Mouse (Mus musculus) kidney, adult 18-20 months (tissue): ENCODE data around the gene Zfp472.

Experiments
- DNase-seq: peaks from one replicate; pipeline ENCODE4 v3.0.0; 2021

Zfp472 gene

DNA sequence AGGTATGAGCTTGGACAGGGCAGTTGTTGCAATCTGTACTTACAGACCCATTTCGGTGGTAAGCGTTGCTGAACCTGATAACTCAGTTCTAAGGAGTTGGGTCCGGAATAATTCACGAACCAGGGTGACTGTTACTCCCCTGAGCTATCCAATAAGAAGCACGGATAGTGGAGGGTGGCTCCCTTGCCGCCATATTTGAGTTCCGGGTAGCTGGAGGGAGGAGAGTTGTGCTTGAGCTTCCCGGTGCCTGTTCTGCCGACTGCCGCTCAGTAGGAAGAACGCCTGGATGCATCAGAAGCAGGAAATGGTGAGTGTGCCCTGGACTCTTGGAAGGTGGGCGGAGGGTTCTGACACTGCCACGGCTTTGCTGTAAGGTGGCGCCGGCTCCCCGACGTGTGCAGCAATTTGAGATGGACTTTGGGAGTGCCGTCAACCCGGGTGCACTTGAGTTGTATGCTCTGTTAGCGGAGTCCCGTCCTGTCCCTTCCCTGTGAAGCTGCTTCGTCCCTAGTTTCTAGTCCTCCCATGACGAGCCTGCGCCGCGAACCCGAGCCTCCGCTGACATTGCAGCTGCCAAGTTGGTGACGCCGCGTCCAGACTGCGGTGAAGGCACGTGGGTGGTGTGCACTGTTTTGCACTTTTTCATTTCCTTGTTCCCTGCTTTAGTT is at the start of gene Zfp472:
Gene Zfp472 (plus strand): TSS at position 192 of the 668 bp plus-strand sequence.
- peak; percentile 93 for DNase-seq

DNA sequence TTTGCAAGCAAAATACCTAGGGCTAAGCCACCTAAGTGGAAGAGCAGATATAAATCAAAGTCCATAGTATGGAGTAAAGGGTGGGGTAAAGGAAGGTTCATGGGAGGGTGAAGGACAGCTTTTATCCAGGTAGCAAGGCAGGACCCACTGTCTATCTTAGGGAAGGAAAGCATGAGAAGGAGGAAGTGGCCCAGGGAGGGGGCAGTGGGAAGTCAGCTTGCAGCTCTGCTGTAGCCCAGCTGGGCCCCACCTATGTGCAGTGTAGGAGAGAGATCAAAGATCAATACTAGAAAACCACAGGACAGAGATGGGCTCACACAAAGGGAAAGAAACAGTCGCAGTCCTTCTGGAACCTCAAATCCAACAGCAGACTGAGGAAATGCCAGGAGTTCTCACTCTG is 49.5 kb upstream of the Zfp472 start:
- DNase-seq = no peak

DNA sequence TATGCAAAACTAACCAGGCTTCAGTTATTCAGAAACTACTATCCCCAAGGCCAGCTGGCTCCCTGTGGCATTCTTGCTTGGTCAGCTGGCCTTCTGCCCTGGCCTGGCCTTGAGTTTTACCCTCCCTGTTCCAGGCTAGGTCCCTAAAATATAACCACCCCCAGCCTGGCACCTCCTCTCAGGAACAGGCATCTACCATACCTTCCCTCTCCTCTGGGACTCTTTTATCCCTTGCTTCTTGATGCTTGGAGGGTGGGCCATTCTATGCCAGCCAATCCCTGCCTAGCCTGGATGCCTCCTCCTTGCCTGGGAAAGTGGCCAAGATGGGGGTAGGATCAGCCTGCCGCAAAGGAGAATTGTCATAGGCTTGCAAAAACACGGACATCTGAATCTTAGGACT is 48.5 kb upstream of the Zfp472 start, which contains the start of gene Cyp4f14:
Gene Cyp4f14 (minus strand): TSS at position 212 of the 400 bp plus-strand sequence.
- peak; percentile 67 for DNase-seq

DNA sequence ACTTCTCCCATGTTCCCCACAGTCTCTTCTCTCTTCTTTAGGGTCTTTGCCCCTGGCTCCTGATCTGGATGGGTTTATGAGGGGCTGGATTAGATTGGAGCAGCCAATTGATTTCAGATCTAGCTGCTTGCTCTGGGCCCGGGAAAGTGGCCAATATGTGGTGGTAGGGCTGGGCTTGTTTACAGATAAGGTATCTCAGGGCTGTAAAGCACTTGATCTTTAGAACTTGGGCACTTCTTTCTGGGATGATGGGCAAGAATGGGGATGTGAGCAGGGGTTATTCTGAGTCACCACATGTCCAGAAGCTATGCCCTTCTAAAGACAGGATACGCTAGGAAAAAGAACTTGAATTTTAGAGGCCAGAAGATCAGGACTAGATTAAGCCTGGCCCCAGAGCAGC is 46.5 kb upstream of the Zfp472 start:
- no peak for DNase-seq

DNA sequence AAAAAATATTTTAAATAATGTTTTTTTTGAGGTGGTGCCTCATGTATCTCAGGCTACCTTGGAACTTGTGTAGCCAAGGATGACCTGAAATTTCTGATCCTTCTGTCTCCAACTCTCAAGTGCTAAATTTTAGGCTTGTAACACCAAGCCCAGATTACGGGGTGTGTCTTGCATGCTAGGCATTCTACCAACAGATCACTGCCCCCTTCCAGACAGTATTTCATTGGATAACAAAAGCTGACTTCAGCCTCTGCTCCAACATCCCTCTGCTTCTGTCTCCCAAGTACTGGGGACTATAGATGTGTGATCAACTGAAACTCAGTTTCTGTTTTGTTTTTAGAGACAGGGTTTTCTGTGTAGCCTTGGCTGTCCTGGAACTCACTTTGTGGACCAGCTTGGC is 41.9 kb upstream of the Zfp472 start:
- DNase-seq = no peak

DNA sequence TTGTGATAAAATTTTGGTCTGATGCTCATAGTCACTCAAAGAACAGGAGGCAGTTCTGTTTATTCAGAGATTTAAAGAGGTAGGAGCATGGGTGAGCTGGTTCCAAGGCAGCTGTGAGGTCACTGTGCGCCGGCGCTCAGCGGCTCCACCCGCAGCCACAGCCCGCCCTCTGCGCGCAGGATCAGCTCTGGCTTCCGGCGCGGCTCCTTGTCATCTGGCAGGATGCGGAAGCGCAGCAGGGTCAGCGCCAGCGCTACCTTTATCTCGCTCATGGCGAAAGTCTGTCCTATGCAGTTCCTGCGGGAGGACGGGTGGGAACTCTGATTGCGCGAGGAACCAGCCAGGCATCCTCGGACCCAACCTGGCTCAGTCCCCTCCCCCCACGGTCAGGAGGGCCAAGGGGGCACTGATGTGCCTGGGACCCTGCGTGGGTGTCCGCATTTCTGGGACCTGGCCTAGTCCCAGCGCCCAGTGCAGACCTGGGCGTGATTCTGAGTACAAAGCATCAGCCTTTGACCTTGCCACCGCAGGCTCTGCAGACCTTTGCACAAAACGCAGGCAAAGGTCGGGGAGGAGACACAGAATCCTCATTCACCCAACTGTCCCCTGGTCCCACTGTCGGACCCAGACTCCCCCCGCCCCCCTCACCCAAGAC is 40.8 kb upstream of the Zfp472 start:
- DNase-seq = peak; percentile 74

DNA sequence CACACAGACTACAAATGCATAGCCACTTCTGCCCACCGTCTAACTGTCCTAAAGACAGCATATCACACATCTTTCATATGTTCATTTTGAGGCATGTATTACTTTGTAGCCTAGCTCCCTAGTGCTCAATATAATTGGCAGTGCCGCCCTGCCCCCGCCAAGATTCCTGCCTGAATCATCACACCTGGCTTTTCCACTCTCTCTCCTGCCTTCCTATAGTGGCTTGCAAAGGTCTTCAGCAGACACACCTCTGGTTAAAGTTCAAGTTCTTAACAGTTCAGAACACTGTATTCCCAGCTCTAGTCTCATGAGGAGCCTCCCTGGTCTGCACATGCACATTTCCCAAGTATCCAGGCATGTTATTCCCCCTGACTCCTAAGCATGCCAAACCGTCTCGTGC is 37.8 kb upstream of the Zfp472 start:
- DNase-seq = no peak

DNA sequence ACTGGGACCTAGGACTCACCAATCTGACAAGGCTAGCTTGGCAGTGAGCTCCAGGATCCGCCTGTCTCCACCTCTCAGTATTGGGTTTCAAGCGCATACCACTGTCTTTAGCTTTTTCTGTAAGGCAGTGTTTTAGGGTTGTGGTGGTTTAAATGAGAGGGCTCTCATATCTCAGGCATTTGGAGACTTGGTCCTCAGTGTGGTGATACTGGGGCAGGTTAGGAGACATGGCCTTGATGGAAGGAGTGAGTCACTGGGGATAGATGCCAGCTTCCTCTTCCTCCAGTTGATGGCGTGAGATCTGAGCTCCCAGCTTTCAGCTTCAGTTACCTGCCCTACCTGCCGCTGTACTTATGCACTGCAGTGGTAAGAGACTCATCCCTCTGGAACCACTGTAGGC is 25.8 kb upstream of the Zfp472 start:
- DNase-seq = no peak

DNA sequence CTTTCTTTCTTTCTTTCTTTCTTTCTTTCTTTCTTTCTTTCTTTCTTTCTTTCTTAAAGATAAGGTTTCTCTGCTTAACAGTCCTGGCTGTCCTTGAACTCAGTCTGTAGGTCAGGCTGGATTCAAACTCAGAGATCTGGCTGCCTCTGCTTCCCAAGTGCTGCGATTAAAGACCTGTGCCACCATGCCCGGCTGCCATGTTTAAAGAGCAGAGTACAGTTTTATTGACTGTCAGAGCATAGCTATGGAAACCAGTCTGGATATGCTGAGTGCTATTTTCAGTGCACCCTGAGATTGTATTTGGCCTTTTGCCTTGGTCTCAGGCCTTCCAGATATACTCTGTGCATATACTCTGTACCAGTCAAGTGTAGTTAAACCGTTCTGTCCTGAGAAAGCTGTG is 22.0 kb upstream of the Zfp472 start:
- DNase-seq = no peak

DNA sequence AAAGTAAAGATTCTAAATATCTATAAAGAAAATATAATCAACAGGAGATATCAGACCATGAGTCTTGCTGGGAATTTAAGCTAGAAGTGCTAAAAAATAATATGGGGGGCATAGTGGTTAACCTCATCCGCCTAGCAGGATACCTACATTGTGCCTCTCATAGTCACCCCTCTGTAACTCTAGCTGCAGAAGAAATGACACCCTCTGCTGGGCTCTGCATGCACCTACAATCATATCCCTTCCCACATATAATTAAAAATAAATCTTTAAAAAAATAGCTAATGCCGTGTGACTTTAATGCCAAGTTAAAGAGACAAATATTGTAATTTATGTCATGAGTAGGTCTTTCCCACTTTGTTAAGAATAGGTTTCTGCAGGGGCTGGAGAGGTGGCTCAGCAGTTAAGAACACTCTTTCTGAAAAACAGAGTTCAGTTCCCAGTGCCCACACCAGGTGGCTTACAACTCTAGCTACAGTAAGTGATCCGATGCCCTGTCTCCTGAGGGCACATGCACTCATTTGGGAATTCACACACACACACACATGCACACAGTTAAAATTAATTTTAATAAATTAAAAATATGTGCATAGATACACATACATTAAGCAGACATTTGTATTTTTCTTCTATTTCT is 21.1 kb upstream of the Zfp472 start:
- DNase-seq = no peak

DNA sequence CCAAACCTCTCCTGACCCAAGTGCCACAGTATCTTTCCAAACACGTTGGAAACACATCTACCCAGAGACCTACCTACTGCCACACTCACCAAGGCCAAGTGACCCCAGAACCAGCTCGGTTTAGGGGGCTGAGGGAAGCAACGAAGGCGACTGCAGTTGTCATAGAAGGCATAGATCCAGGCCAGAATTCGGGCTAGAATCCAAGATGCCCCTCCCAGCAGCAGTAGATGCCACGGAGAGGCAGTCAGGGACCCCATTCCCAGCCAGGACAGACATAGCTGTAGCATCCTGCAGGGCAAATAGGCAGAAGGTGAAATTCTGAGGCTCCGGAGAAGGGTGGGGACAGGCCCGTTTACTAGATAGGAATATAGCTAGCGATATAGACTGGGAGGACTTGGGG is 18.9 kb upstream of the Zfp472 start:
- DNase-seq = no peak

DNA sequence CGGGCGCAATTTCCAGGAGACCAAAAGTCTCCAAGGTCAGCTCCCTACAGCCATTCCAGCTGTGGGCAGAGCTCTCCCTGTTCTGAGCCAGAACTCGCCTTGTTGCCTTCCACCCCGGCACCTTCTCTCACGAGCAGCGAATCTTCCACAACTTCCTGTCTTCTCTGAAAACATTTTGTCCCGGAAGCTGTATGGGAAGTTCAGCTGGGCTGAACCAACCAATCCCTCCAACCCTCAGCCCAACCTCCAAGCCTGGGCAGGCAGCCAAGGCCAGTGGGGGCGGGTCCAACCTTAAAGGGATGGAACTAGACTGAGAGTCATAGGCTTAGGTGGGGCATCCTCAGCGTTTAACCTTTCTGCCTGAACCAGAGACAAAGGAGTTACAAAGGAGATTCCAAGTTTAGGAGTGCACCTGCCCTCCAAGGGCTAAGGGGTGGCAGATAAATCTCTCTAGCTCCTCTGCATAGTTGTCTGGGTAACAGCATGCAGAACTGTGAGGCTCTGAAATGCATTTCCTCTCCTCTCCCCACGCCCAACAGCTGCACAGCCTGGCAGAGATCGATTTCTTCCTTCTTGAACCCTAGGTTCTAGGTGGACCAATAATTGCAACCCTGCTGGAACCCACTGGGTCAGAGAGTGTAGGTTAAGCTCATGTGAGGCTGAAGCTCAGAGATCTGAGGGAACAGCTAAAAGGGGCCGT is 18.2 kb upstream of the Zfp472 start, which contains the start of gene Cyp4f13:
Gene Cyp4f13 (minus strand): TSS at position 188 of the 700 bp plus-strand sequence.
- peak; percentile 99 for DNase-seq

DNA sequence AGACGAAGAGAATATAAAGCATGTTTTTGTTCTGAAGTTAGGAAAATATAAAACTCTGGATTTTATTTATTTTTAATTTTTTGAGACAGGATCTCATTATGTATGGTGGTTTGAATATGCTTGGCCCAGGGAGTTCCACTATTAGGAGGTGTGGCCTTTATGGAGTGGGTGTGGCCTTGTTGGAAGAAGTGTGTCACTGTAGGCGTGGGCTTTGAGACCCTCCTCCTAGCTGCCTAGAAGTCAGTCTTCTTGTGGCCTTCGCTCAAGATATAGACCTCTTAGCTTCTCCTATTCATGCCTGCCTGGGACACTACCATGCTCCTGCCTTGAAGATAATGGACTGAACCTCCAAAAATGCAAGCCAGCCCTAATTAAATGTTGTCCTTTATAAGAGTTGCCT is 15.5 kb upstream of the Zfp472 start:
- DNase-seq = no peak

DNA sequence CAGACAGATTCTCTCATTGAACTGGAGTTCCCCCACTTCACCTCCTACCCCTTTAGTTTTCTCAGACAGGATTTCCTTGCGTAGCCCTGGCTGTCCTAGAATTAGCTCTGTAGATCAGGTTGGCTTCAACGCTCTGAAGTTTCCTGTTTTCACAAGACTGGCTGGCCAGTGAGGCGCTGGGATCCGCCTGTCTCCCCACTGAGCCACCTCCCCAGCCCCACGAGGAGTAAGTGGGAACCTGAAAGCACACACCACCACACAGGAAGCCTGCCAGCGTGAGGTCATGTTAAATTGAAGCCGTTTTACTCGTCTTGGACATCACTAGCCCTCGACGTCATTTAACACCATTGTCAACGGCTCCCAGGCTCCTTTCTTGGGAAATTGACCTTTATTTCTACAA is 14.6 kb upstream of the Zfp472 start:
- no peak for DNase-seq

DNA sequence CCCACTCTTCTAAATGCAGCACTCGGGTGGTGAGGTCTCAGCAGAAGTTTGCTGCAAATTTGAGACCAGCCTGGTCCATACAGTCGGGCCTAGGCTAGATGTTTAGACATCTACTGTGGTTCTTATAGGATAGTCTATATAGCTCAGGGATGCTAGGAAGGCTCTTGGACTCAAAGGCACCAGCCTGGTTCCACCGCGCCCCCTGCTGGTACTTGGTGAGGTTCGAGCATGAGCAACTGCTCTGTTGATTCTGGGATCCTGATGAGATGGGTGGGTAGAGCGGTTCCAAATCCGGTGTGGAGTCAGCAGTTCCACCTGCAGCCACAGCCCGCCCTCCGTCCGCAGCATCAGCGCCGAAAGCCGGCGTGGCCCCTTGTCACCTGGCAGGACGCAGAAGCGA is 14.2 kb upstream of the Zfp472 start:
- peak; percentile 86 for DNase-seq

DNA sequence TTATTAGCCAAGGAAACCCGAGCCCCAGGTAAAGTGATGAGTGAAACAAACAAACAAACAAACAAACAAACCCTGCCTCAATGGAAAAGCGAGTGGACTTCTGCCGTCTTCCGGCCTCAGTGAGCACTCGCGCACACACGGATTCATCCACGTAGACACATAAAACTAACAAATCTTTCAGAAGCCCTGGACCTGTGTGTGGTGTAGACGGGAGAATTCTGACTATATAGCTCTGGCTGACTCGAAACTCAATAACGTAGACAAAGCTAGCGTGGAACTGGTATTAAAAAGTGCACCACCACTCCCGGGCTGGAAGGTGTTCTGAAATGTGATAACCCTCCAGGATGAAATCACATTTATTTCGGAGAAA is 376 bp upstream of the Zfp472 start:
- no peak for DNase-seq

DNA sequence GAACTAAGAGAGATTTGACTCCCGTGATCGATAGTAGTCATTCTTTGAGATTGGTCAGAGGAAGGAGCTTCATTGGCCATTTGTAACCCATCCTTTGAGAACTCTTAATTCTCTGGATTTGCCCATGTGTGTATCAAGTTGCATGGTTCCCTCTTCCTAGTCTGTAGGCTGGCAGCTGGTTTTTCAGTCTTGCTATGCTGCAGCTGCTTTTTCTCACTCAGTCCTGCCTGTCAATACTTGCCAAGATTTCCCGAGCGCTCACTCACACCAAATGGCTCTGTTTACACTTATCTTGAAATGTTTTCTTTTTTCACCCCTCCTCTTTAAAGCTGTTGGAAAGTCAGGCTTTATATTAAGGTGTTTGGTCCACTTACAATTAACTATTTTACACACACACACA is 15.7 kb downstream of the Zfp472 start:
- DNase-seq = no peak

DNA sequence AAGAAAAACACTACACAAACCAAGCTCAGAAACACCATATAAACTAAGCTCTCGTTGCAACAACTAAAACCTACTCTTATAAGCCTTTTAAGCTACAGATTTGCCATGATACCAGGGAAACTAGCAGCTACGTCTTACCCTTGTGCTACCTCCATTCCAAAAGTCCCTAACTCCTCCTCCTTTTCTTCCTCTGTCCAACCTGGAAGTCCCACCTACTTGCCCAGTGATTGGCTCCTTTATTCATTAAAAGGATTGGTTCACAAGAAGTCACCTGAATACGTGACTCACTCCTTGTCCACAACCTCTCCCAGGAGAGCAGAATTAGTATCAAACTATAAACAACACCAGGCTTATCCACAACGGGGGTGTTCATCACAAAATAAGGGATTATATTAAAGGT is 20.7 kb downstream of the Zfp472 start:
- DNase-seq = no peak

DNA sequence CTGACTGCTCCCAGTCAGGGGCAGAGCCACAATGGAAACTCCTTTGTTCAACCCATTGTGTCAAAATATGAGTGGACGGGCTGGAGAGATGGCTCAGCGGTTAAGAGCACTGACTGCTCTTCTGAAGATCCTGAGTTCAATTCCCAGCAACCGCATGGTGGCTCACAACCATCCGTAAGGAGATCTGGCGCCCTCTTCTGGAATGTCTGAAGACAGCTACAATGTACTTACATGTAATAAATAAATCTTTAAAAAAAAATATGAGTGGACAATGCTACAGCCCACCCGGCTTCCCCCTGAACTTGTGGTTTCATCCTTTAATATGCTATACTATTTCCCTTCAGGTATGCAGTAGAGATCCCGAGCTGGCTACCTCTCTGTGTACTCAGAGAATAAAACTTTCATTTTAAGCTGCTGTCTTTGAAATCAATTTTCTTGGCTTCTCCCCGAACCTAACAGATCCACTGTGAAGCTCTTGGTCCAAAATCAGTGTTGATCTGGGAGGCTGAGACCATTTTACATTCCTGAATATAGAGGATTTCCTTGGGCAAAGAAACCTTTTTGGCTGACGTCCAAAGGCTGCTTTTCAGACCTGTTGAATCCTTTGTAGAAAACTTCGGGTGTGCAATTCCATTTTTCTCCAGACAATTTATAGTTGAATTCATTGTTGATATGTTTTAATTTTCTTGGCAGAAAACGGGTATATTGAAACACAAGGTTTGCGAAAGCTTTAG is 26.5 kb downstream of the Zfp472 start:
- no peak for DNase-seq

DNA sequence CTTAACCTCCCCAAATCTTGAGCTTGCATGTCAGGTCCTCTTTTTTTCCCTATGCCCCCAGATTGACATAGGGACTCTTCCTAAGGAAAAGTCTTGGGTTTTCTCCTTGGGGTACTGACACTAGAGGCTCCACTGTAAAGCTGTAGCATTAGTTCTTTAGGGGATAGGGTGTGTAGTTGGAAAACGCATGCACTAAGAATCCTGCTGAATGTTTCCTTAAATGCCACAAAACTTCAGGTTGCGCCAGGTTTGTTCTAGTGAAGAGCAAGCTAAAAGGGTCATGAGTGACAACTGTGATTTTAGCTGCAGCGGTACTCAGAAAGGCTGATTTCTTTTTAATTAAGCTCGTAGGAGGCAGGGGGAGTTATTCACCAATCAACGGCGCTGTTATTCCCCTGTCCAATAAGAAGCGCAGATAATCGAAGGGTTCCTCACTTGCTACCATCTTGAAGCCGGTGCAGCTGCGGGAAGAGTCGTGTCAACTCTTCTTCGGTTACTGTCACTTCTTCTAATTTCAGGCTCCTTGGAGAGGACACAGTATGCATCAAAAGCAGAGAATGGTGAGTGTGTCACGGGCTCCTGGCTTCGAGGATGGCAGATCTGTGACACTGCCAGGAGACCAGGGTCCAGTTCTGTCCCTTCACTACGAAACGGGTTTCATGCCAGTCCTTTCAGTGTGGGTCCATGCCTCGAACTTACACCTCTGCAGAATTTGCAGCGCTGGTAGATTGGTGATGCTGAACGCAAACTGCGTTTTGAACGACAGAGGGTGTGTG is 27.3 kb downstream of the Zfp472 start, which contains the start of gene Zfp952:
Gene Zfp952 (plus strand): TSS at position 431 of the 776 bp plus-strand sequence.
- peak; percentile 88 for DNase-seq

DNA sequence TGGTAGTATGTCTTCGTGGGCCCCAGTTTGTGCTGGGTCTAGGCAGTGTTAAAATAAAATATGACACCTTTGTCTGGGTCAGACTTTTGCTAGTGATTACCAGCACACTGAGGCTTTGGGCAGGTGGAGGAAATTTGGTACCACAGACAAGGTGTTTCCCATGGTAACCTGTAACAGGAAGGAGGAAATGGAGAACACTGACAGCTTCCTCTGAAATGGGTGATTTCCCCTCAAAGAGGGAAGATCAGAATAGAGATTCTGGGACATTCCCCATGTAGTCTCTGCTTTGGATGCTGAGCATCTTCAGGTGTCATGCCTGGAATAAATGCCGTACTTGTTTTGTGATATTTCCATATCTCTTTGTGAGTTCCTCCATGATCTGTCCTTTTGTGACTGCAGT is 32.9 kb downstream of the Zfp472 start:
- DNase-seq = no peak

DNA sequence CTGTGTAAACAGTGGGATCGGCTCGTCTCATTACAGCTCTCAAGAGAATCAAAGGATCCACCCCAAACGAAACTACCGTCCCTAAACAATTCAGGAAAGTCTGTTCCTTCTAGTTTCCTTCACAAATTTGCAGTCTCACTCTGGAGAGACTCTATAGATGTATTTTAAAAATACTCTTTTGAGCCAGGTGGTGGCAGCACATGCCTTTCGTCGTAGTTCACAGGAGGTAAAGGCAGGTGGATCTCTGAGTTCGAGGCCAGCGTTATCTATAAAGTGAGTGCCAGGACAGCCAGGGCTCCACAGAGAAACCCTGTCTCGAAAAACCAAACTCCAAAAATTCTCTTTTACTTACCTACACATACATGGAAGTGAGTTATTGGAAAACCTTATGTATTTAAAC is 42.7 kb downstream of the Zfp472 start:
- DNase-seq = no peak
